Mouse (Mus musculus): Measurements from ENCODE around the gene Tex46.

The Tex46 gene

GRCm38 (mm10) chr4:136610387-136610856 is at the start of gene Tex46:
Tex46 (plus strand) TSS chr4:136610437.
- no peak for DNase-seq (ENCODE audit: low spot score)

GRCm38 (mm10) chr4:136562755-136563154 is 47.5 kb upstream of the Tex46 start:
- DNase-seq (ENCODE audit: low spot score): no peak

- DNase-seq (ENCODE audit: low spot score): no peak
These were observed 41.6 kb upstream of the Tex46 start for GRCm38 (mm10) chr4:136568629-136569028.

- no peak for DNase-seq (ENCODE audit: low spot score)
These were observed 40.2 kb upstream of the Tex46 start for GRCm38 (mm10) chr4:136569998-136570397.

- DNase-seq (ENCODE audit: low spot score): no peak
These were observed 28.4 kb upstream of the Tex46 start for GRCm38 (mm10) chr4:136581885-136582284.

- no peak for DNase-seq (ENCODE audit: low spot score)
These were observed 22.9 kb upstream of the Tex46 start for GRCm38 (mm10) chr4:136587221-136587827.

GRCm38 (mm10) chr4:136588003-136588402 is 22.2 kb upstream of the Tex46 start:
- no peak for DNase-seq (ENCODE audit: low spot score)

- DNase-seq (ENCODE audit: low spot score): no peak
These were observed 18.1 kb upstream of the Tex46 start for GRCm38 (mm10) chr4:136592111-136592510.

GRCm38 (mm10) chr4:136594006-136594405 is 16.2 kb upstream of the Tex46 start:
- no peak for DNase-seq (ENCODE audit: low spot score)

- no peak for DNase-seq (ENCODE audit: low spot score)
These were observed 15.0 kb upstream of the Tex46 start for GRCm38 (mm10) chr4:136595221-136595620.

GRCm38 (mm10) chr4:136598268-136598876 is 11.9 kb upstream of the Tex46 start:
- DNase-seq (ENCODE audit: low spot score): no peak

- DNase-seq (ENCODE audit: low spot score): no peak
These were observed 10.4 kb upstream of the Tex46 start for GRCm38 (mm10) chr4:136599869-136600268.

- DNase-seq (ENCODE audit: low spot score): no peak
These were observed 9.7 kb upstream of the Tex46 start for GRCm38 (mm10) chr4:136600536-136600935.

- DNase-seq (ENCODE audit: low spot score): peak; percentile 41
These were observed 8.8 kb upstream of the Tex46 start for GRCm38 (mm10) chr4:136601476-136601875.

GRCm38 (mm10) chr4:136602018-136602554 is 8.2 kb upstream of the Tex46 start:
- peak; percentile 65 for DNase-seq (ENCODE audit: low spot score)

GRCm38 (mm10) chr4:136602568-136602967 is 7.7 kb upstream of the Tex46 start, which contains the start of gene Kdm1a:
Kdm1a (minus strand) TSS chr4:136602723.
- peak; percentile 95 for DNase-seq (ENCODE audit: low spot score)

- DNase-seq (ENCODE audit: low spot score): no peak
These were observed 4.3 kb upstream of the Tex46 start for GRCm38 (mm10) chr4:136605756-136606485.

- no peak for DNase-seq (ENCODE audit: low spot score)
These were observed 3.4 kb downstream of the Tex46 start for GRCm38 (mm10) chr4:136613657-136614056.

GRCm38 (mm10) chr4:136621336-136621735 is 11.1 kb downstream of the Tex46 start:
- no peak for DNase-seq (ENCODE audit: low spot score)

- no peak for DNase-seq (ENCODE audit: low spot score)
These were observed 11.7 kb downstream of the Tex46 start for GRCm38 (mm10) chr4:136621956-136622355.

GRCm38 (mm10) chr4:136622388-136622787 is 12.2 kb downstream of the Tex46 start, which contains the start of gene Lactbl1:
Lactbl1 (plus strand) TSS chr4:136622621.
- DNase-seq (ENCODE audit: low spot score): no peak

GRCm38 (mm10) chr4:136626590-136626989 is 16.4 kb downstream of the Tex46 start:
- no peak for DNase-seq (ENCODE audit: low spot score)
